Mouse (Mus musculus): ENCODE measurements around the gene Klk11. TPM values are rescaled to one million over a fixed set of nuclear protein-coding genes. Genes with fewer than 3 reads are reported as not detected.

Klk11 gene
- total and polyA plus RNA-seq, 3 experiments = not detected

DNA sequence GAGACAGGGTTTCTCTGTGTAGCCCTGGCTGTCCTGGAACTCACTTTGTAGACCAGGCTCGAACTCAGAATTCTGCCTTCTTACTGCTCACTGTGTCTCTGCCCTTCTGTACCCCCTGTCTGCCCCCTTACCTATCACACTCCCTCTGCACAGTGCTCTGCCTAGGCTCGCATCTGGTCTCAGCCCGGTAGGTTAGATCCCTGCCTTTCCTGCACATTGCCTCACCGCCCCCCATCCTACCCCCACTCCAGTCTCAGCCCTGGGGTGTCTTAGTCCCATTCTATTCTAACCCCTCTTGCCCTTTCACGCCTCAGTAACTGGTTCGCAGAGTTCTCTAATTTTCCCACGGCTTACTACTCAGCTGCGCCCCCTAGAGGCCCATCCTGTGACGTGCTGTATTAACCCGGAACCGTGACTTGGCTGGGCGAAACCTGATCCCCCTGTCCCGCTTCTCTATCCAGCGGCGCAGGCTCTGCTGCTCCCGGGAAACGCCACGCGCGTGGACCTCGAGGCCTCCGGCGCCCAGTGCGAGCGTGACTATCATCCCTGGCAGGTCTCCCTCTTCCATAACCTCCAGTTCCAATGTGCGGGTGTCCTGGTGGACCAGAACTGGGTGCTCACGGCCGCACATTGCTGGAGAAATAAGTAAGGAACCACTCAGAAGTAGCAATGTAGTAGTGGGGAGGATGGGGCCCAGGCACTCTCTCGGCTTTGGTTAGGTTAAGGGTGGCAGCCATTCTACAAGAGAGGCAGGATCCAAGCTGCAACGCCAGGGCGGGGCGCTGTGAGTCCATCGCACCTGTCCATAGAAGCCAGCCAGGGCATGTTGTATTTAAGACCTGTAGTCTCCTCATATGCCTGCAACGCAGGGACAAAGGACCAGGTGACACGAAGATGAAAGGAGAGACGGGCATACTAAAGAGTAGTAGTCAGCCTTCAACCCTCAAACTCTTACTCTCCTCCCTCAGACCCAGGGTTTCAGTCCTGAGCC, 8.2 kb downstream of the Klk11 start:
- no peak for DNase-seq (ENCODE audit: low read depth, low spot score)
- H3K36me3 ChIP-seq (ENCODE audit: control insufficient read depth in 1 of 2, insufficient read depth in 2 of 2, low read length in 2 of 2) = no peaks in the 10 kb centered on the region
- no peaks in the 10 kb centered on the region for H3K4me1 ChIP-seq (ENCODE audit: control insufficient read depth in 1 of 2, insufficient read depth in 2 of 2, low read length in 2 of 2)
- no peaks in the 10 kb centered on the region for H3K9me3 ChIP-seq (replicated peaks; ENCODE audit: insufficient read depth, low read length)
- no peak overlapping the region for H3K27ac ChIP-seq (ENCODE audit: control insufficient read depth, low read depth, low read length)
- TF ChIP-seq CTCF (IDR thresholded peaks at IDR 0.05 in 2 of 3, conservative IDR thresholded peaks at IDR 0.05 in 1 of 3; ENCODE audit: control insufficient read depth in 1 of 3, insufficient read depth in 1 of 3, low read depth in 2 of 3, low read length in 3 of 3, poor library complexity in 1 of 3, severe bottlenecking in 1 of 3) (peak in 1 of 3 experiments; percentile 23; a peak in 1 of 6 replicates), POLR2AphosphoS5 (IDR thresholded peaks at IDR 0.05; ENCODE audit: borderline replicate concordance, low read depth, low read length) (no peak)
- H3K9ac ChIP-seq (ENCODE audit: control insufficient read depth, low read depth, low read length, poor library complexity, severe bottlenecking) = no peak overlapping the region
- no peaks in the 10 kb centered on the region; a peak in 1 of 4 replicates for H3K27me3 ChIP-seq (ENCODE audit: control insufficient read depth in 1 of 2, insufficient read depth in 2 of 2, low read length in 2 of 2)
- H3K4me3 ChIP-seq (ENCODE audit: control insufficient read depth in 1 of 2, insufficient read depth in 1 of 2, low read depth in 2 of 2, low read length in 2 of 2) = no peak overlapping the region
- no peaks in the 10 kb centered on the region for H3K79me2 ChIP-seq (ENCODE audit: control insufficient read depth, insufficient read depth, low read length, poor library complexity)

DNA sequence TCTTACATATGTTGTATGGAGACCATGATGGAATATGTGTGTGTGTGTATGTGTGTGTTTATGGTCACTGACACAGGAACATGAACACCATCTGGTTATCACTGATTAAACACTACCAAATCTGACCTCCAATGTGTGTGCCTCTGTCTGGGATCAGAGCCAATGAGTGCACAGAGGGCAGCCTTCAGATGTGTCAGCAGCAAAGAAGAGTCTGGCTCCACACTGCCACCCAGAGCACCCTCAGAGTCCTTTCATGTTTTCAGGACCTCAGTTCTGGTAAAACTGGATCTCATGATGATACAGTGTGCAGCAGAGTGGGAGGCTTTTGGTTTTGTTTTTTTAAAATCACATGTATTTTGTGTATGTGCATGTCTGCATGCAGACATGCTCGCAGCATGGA, 10.9 kb downstream of the Klk11 start:
- no peaks in the 10 kb centered on the region for H3K4me1 ChIP-seq (ENCODE audit: control insufficient read depth in 1 of 2, insufficient read depth in 2 of 2, low read length in 2 of 2)
- DNase-seq (ENCODE audit: low read depth, low spot score) = no peak
- H3K27me3 ChIP-seq (ENCODE audit: control insufficient read depth in 1 of 2, insufficient read depth in 2 of 2, low read length in 2 of 2) = no peaks in the 10 kb centered on the region; a peak in 1 of 4 replicates
- TF ChIP-seq NELFE (IDR thresholded peaks at IDR 0.05; ENCODE audit: low read depth, low read length) (no peak), UBTF (IDR thresholded peaks at IDR 0.05; ENCODE audit: borderline replicate concordance, insufficient read depth, low read depth, low read length) (no peak), MYB (IDR thresholded peaks at IDR 0.05; ENCODE audit: low read depth, low read length) (no peak), CHD2 (IDR thresholded peaks at IDR 0.05; ENCODE audit: low read length) (no peak), CHD1 (IDR thresholded peaks at IDR 0.05; ENCODE audit: low read depth, low read length) (no peak), MAZ (IDR thresholded peaks at IDR 0.05; ENCODE audit: low read depth, low read length) (no peak), TCF12 (IDR thresholded peaks at IDR 0.05; ENCODE audit: low read depth, low read length) (no peak), TBP (IDR thresholded peaks at IDR 0.05; ENCODE audit: low read depth, low read length) (no peak), GATA1 (IDR thresholded peaks at IDR 0.05; ENCODE audit: low read depth, low read length) (no peak), MAX (IDR thresholded peaks at IDR 0.05; ENCODE audit: low read length) (no peak), BHLHE40 (IDR thresholded peaks at IDR 0.05; ENCODE audit: borderline replicate concordance, low read depth, low read length) (no peak)
- no peak overlapping the region for H3K9ac ChIP-seq (ENCODE audit: control insufficient read depth, low read depth, low read length, poor library complexity, severe bottlenecking)
- H3K9me3 ChIP-seq (replicated peaks; ENCODE audit: insufficient read depth, low read length) = no peaks in the 10 kb centered on the region
- H3K36me3 ChIP-seq (ENCODE audit: control insufficient read depth in 1 of 2, insufficient read depth in 2 of 2, low read length in 2 of 2) = no peaks in the 10 kb centered on the region
- no peaks in the 10 kb centered on the region for H3K79me2 ChIP-seq (ENCODE audit: control insufficient read depth, insufficient read depth, low read length, poor library complexity)
- no peak overlapping the region for H3K27ac ChIP-seq (ENCODE audit: control insufficient read depth, low read depth, low read length)
- no peak overlapping the region for H3K4me3 ChIP-seq (ENCODE audit: control insufficient read depth in 1 of 2, insufficient read depth in 1 of 2, low read depth in 2 of 2, low read length in 2 of 2)

DNA sequence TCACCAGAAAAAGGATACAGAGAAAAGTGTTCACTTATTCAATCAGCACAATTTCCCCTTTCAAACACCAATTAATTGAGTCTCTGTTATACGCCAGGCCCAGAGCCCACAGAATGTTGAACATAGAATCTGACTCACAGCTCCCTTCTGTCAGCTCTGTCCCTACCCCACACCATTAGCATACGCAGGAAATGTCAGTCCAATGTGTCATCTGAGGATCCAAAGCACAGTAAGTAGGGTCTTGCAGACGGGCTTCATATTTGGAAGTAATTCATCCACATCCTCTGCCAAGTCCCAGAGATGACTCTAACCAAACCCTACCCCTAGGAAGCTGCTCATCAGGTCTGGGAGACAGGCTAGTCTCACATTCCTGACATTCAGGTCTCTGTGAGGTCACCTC, 13.7 kb downstream of the Klk11 start:
- H3K27me3 ChIP-seq (ENCODE audit: control insufficient read depth in 1 of 2, insufficient read depth in 2 of 2, low read length in 2 of 2) = no peaks in the 10 kb centered on the region

More for the DNA sequence above, 13.7 kb downstream of the Klk11 start:
- Histone ChIP-seq H3K4me1 (ENCODE audit: control insufficient read depth in 1 of 2, insufficient read depth in 2 of 2, low read length in 2 of 2) (no peaks in the 10 kb centered on the region), H3K27ac (ENCODE audit: control insufficient read depth, low read depth, low read length) (no peak overlapping the region), H3K79me2 (ENCODE audit: control insufficient read depth, insufficient read depth, low read length, poor library complexity) (no peaks in the 10 kb centered on the region), H3K9me3 (replicated peaks; ENCODE audit: insufficient read depth, low read length) (no peaks in the 10 kb centered on the region), H3K36me3 (ENCODE audit: control insufficient read depth in 1 of 2, insufficient read depth in 2 of 2, low read length in 2 of 2) (no peaks in the 10 kb centered on the region), H3K9ac (ENCODE audit: control insufficient read depth, low read depth, low read length, poor library complexity, severe bottlenecking) (no peak overlapping the region), H3K4me3 (ENCODE audit: control insufficient read depth in 1 of 2, insufficient read depth in 1 of 2, low read depth in 2 of 2, low read length in 2 of 2) (no peak overlapping the region)
- no peak for DNase-seq (ENCODE audit: low read depth, low spot score)
- TF ChIP-seq ZKSCAN1 (IDR thresholded peaks at IDR 0.05; ENCODE audit: low read depth, low read length) (no peak), CHD1 (IDR thresholded peaks at IDR 0.05; ENCODE audit: low read depth, low read length) (no peak), ZC3H11A (IDR thresholded peaks at IDR 0.05; ENCODE audit: low read depth, low read length) (no peak), NELFE (IDR thresholded peaks at IDR 0.05; ENCODE audit: low read depth, low read length) (no peak), RAD21 (IDR thresholded peaks at IDR 0.05; ENCODE audit: low read depth, low read length) (no peak), E2F4 (IDR thresholded peaks at IDR 0.05; ENCODE audit: borderline replicate concordance, low read depth, low read length) (no peak), SIN3A (IDR thresholded peaks at IDR 0.05; ENCODE audit: low read length) (no peak), CTCF (IDR thresholded peaks at IDR 0.05 in 2 of 3, conservative IDR thresholded peaks at IDR 0.05 in 1 of 3; ENCODE audit: control insufficient read depth in 1 of 3, insufficient read depth in 1 of 3, low read depth in 2 of 3, low read length in 3 of 3, poor library complexity in 1 of 3, severe bottlenecking in 1 of 3) (no peak), ZMIZ1 (IDR thresholded peaks at IDR 0.05; ENCODE audit: low read depth, low read length) (no peak), JUND (IDR thresholded peaks at IDR 0.05; ENCODE audit: low read depth, low read length) (no peak), POLR2AphosphoS2 (IDR thresholded peaks at IDR 0.05; ENCODE audit: low read length) (no peak), POLR2A (IDR thresholded peaks at IDR 0.05; ENCODE audit: control insufficient read depth in 1 of 2, insufficient read depth in 1 of 2, low read depth in 1 of 2, low read length in 2 of 2, poor library complexity in 1 of 2) (no peak), USF1 (IDR thresholded peaks at IDR 0.05; ENCODE audit: low read depth, low read length) (no peak)
